Mouse (Mus musculus): Measurements from ENCODE around the gene Csrp1.

The Csrp1 gene

DNA sequence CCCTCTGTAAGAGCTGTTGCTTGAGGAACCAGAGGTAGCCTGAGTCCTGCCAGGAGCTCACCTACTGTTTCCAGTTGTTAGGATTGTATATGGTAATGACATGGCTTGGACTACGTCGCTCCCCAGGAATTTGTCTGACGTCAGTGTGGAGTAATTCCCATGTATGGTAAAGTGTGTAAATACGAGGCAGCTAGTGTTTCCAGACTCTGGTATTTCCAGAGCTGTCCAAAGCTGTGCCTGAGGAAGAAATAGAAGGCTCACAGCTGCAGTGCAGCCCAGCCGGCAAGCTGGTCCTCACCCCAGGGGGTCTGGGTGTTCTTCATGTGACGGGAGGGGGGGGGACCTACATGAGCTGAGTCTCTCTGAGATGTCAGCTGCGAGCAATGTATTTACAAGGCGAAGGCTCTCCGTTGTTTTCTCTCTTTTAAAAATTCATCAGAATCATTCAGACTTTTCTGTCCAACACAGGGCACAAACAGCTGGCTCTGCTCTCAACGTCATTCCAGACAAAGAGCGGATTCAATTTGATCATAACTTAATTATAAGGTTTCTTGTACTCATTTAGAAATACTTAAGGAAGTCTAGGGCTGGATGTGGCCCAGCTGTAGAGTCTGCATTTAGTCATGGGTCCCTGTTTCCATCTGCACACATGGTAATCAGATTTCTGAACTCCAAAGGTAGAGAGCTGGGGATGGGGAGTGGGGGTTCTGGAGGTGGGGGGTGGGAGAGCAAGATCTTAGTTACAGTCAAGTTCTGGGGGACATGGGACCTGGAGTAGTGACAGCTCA, 12.2 kb downstream of the Csrp1 start:
- no peak for DNase-seq (ENCODE audit: low spot score)

GRCm38 (mm10) chr1:135734225-135734937, 14.5 kb downstream of the Csrp1 start:
- DNase-seq (ENCODE audit: low spot score), result peak; percentile 68

DNA sequence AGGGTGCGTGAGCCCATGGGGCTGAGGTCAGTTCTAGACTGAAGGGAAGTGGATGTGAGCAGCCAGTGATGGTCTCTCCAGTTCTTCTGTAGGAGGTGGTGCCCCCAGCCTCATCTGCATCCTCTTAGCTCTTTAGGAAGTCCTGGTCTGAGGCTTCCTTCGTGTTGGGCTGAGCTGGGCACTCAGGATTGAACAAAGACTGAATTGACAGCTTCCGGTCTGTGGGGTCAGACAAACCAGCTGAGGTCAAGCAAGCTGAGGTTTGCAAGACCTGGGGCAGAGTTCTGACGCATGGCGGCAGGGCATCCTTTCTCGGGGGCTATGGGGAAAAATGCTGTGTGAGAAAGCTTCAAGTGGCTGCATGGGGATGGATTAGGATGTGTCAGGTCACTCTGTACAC, 15.6 kb downstream of the Csrp1 start:
- no peak for DNase-seq (ENCODE audit: low spot score)

DNA sequence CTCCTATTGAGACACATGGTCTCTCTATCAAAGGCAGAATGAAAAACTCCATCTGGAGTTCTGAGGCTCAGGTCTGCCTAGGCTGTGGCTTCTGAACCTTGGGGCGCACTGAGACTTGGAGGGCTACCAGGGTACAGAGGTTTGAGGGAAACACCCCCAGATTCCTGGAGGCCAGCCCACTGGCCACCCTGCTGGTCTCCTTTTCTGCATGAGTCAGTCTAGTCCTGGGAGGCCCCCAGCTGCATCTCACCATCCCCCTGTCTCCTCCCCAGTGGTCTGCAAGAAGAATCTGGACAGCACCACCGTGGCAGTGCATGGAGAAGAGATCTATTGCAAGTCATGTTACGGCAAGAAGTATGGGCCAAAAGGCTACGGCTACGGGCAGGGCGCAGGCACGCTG, 25.1 kb downstream of the Csrp1 start:
- no peak for DNase-seq (ENCODE audit: low spot score)

- DNase-seq (ENCODE audit: low spot score), result no peak
Measured at GRCm38 (mm10) chr1:135746248-135746647, 26.4 kb downstream of the Csrp1 start.

GRCm38 (mm10) chr1:135752737-135753348, 33.0 kb downstream of the Csrp1 start:
- DNase-seq (ENCODE audit: low spot score), result peak; percentile 87

GRCm38 (mm10) chr1:135755287-135755686, 35.4 kb downstream of the Csrp1 start:
- peak; percentile 38 for DNase-seq (ENCODE audit: low spot score)

DNA sequence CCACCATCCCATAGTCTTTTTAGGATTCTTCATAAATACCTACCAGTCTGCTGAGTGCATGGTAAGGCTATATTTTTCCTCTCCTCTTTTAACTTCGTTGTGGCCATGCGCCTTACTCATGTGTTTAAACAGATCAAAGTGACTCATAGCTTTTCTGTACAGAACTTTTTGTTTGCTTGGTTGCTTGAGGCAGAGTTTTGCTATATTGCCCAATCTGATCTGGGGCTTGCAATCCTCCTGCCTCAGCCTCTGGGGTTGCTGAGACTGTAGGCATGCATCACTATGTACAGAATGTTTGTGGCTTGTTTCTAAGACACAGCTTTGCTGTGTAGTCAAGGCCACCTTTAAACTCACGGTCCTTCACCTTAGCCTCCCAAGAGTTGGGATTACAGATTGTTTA, 36.1 kb downstream of the Csrp1 start:
- DNase-seq (ENCODE audit: low spot score), result no peak

DNA sequence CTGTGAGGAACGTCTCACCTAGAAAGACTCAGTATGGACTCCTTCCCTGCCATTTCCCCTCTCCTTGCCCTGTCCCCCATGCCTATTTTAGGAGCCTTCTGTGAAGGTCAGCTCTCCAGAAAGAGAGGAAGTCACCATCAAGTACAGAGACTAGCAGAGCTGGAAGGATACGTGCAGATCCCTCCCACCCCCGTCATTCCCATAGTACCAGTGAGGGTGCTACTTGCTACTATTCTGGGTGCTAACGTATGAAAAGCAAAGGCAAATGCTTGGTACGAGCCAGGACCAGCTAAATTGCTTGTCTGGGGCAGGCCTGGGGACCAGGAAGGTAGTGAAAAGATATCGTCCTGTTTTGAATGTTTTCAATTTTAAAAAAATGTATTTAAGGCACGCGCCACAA, 37.4 kb downstream of the Csrp1 start:
- DNase-seq (ENCODE audit: low spot score), result no peak

GRCm38 (mm10) chr1:135759685-135760084, 39.8 kb downstream of the Csrp1 start:
- no peak for DNase-seq (ENCODE audit: low spot score)

- no peak for DNase-seq (ENCODE audit: low spot score)
Measured at GRCm38 (mm10) chr1:135760216-135760615, 40.4 kb downstream of the Csrp1 start.

DNA sequence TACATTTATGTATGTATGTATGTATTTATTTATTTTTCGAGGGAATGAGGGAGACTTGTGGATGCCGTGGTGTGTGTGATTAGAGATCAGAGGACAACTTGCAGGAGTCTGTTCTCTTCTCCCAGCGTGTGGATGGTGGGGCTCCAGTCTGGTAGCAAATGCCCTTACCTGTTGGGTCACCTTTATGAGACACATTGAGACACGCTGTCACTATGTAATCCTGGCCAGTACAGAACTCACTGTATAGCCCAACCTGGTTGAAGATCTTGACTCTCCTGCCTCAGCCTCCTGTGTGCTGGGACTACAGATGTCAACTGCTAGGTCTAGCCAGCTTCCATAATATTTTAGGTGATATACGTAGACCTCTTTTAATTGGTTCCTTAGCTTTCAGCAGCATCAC, 41.9 kb downstream of the Csrp1 start:
- no peak for DNase-seq (ENCODE audit: low spot score)

DNA sequence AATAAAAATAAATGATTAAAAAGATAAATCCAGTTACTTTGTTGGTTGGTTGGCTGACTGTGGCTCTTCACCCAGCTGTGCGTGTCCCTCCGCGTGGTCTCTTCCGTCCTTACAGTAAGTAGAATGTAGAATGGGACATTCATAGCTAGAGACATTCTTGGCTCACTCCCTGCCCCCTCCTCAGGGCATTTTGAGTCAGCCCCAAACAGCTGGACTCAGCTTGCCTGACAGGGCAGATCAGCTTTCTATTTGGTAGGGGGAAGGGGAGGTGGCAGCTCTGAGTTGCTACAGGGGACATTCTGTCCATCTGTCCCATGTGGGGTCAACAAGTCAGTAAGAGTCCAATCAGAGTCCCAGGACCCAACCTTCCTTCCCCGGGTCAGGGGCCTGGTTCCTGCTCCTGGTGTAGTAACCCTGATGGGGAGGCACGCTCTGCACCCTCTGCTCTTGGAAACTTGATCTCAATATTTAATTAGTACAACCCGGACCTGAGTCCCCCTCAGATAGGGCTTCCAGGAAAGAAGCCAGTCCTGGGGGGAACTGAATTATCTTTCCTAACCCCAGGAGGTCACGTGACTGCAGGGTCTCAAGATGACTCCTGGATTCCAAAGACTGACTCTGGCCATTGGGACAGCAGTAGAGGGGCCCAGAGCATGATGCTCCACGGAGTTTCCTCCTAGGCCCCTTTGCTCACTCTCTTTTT, 43.8 kb downstream of the Csrp1 start:
- no peak for DNase-seq (ENCODE audit: low spot score)

GRCm38 (mm10) chr1:135764206-135764528, 44.3 kb downstream of the Csrp1 start:
- DNase-seq (ENCODE audit: low spot score), result no peak

DNA sequence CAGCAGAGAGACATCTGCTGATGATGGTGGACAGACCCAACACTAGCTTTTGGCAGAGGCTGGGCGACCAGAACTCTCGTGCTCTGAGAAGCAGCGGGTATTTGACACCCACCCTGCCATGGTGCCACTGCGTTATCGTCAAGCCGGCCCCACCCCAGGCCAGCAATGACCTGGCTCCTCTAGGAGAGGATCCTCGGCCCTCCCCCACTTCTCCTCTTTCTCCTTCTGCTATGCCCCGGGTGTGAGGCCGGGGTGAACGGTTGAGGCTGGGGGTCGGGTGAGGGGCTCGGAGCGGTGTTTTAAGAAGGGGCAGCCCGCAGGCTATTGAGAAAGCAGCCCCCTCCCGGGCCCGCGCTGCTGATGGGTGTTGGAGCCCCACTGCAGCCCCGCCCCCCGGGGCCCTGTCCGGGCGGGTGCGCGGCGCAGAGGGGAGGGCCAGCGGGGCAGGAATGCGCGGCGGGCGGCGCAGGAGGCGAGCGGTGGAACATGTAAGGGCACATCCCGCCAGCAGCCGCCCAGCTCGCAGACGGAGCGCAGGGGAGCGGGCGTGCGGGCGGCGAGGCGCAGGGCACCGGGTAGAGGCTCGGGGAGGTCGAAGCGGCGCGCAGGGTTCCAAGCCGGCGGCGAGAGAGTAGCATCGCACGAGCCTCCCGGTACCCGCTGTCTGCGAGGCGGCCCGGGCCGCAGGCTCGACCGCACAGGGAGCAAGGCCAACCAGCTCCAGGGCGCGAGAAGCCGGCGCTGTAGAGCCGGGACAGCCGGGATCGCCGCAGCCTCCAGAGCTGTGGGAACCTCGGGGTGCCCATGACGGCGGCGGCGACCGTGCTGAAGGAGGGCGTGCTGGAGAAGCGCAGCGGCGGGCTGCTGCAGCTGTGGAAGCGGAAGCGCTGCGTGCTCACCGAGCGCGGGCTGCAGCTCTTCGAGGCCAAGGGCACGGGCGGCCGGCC, 46.1 kb downstream of the Csrp1 start, which contains the start of gene Phlda3:
Phlda3 (plus strand) TSS at position 475 of the 947 bp plus-strand sequence.
- peak; percentile 82 for DNase-seq (ENCODE audit: low spot score)

DNA sequence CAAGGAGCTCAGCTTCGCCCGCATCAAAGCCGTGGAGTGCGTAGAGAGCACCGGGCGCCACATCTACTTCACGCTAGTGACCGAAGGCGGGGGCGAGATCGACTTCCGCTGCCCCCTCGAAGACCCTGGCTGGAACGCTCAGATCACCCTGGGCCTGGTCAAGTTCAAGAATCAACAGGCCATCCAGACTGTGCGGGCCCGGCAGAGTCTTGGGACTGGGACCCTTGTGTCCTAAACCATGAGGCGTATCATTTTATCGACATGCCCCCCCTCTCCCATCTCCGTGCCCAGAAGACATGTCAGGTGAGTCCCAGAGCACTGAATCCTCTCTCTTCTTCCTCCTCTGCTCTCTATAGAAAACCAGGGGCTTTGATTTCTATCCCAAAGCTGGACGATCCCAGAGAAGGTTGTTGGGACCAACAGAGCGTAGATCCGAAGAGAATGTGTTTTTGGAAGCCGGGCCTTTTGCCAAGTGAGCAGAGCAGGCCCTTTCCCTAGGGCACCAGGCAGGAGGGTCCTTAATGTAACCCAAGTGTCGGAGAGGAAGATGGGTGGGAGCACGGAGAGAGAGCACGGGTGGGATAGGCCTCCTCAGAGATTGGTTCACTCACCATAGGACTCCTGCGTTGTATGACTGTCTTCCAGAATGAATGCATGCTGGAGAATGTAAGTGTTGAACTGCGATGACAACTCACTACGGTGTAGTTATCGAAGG, 46.9 kb downstream of the Csrp1 start:
- DNase-seq (ENCODE audit: low spot score), result no peak

GRCm38 (mm10) chr1:135767324-135767890, 47.5 kb downstream of the Csrp1 start:
- DNase-seq (ENCODE audit: low spot score), result no peak

DNA sequence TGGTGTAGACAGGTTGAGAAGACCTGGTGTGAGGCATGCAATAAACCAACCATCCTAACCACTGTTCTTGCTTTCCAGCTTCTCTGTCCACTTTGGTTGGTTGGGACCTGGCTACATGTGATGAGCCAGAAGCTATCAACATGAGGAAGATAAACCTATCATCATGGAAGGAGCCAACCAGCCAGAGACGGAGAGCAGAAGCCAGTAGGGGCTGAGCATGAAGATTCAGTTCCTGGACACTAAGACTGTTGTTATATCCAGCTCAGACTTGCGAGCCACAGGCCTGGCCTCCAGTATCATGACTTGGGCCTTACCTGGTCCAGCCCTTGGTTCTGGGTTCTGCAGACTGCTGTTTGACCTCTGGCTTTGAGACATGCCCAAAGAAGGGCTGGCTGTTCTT, 48.5 kb downstream of the Csrp1 start:
- no peak for DNase-seq (ENCODE audit: low spot score)

GRCm38 (mm10) chr1:135770237-135770636, 50.4 kb downstream of the Csrp1 start:
- DNase-seq (ENCODE audit: low spot score), result no peak

GRCm38 (mm10) chr1:135770896-135771572, 51.2 kb downstream of the Csrp1 start:
- DNase-seq (ENCODE audit: low spot score), result peak; percentile 33

All from testis, postnatal 14 days (tissue).